Mouse (Mus musculus): ENCODE measurements around the gene Gm15517.
A peak's percentile ranks its signal among the peaks of the same experiment; 100 is the strongest.
"Not testable (repeated sequence)": the region's sequence is repeated elsewhere in the genome, so short reads cannot be mapped to it uniquely, and the experiment has no call there.

The Gm15517 gene

GRCm38 (mm10) chr7:44261147-44261546 is at the start of gene Gm15517:
Gm15517 (plus strand) TSS chr7:44261447.
- DNase-seq = no peak

GRCm38 (mm10) chr7:44215645-44216044 is 45.6 kb upstream of the Gm15517 start, which contains the start of gene Klk1b5:
Klk1b5 (plus strand) TSS chr7:44215945.
- no peak for DNase-seq

- DNase-seq = not testable (repeated sequence)
Measured at GRCm38 (mm10) chr7:44221601-44222000, 39.6 kb upstream of the Gm15517 start.

GRCm38 (mm10) chr7:44222335-44222734 is 38.9 kb upstream of the Gm15517 start:
- DNase-seq = not testable (repeated sequence)

GRCm38 (mm10) chr7:44225076-44225475 is 36.2 kb upstream of the Gm15517 start, which contains the start of gene Klk1:
Klk1 (plus strand) TSS chr7:44225360.
- peak; percentile 18 for DNase-seq

- DNase-seq = no peak
Measured at GRCm38 (mm10) chr7:44235909-44236308, 25.3 kb upstream of the Gm15517 start, which contains the start of gene Gm36864. Gm36864 (plus strand) TSS chr7:44236177.

GRCm38 (mm10) chr7:44239913-44240312 is 21.3 kb upstream of the Gm15517 start:
- DNase-seq = no peak

- no peak for DNase-seq
Measured at GRCm38 (mm10) chr7:44240712-44241111, 20.5 kb upstream of the Gm15517 start.

- no peak for DNase-seq
Measured at GRCm38 (mm10) chr7:44241163-44241562, 20.1 kb upstream of the Gm15517 start.

GRCm38 (mm10) chr7:44244080-44244479 is 17.2 kb upstream of the Gm15517 start:
- no peak for DNase-seq

- DNase-seq = peak; percentile 94
Measured at GRCm38 (mm10) chr7:44246055-44246983, 14.9 kb upstream of the Gm15517 start, which contains the start of the genes 1700028J19Rik and 2410002F23Rik. 1700028J19Rik (minus strand) TSS chr7:44246695. 2410002F23Rik (plus strand) TSS chr7:44246722.

- no peak for DNase-seq
Measured at GRCm38 (mm10) chr7:44246984-44247470, 14.2 kb upstream of the Gm15517 start.

- DNase-seq = no peak
Measured at GRCm38 (mm10) chr7:44247971-44248370, 13.3 kb upstream of the Gm15517 start.

- no peak for DNase-seq
Measured at GRCm38 (mm10) chr7:44249248-44249647, 12.0 kb upstream of the Gm15517 start.

- not testable (repeated sequence) for DNase-seq
Measured at GRCm38 (mm10) chr7:44250732-44251275, 10.4 kb upstream of the Gm15517 start.

- DNase-seq = no peak
Measured at GRCm38 (mm10) chr7:44253023-44253616, 8.1 kb upstream of the Gm15517 start.

GRCm38 (mm10) chr7:44254930-44255329 is 6.3 kb upstream of the Gm15517 start:
- no peak for DNase-seq

GRCm38 (mm10) chr7:44257278-44257677 is 4.0 kb upstream of the Gm15517 start, which contains the start of gene Acp4:
Acp4 (minus strand) TSS chr7:44257378.
- no peak for DNase-seq

- DNase-seq = no peak
Measured at GRCm38 (mm10) chr7:44260410-44260809, 837 bp upstream of the Gm15517 start.

- DNase-seq = peak; percentile 95
Measured at GRCm38 (mm10) chr7:44262791-44263643, 1.8 kb downstream of the Gm15517 start.

- DNase-seq = no peak
Measured at GRCm38 (mm10) chr7:44268117-44268516, 6.9 kb downstream of the Gm15517 start.

- DNase-seq = no peak
Measured at GRCm38 (mm10) chr7:44269397-44269796, 8.2 kb downstream of the Gm15517 start.

Data from kidney, postnatal 10 days (tissue).